Mouse (Mus musculus) liver, postnatal 0 days (tissue): Measurements from ENCODE around the gene Hsd17b12. TPM values are rescaled to one million over a fixed set of nuclear protein-coding genes. Genes with fewer than 3 reads are reported as not detected.

Experiments used
- ATAC-seq: fragments of 200-750 bp; cut with Nextera tagmentation; 2 replicates; pipeline ENCODE4 v1.8.0; 2017; ENCODE audit warnings: mild to moderate bottlenecking, moderate library complexity
- DNase-seq: peaks from one replicate; pipeline ENCODE4 v3.0.0-alpha.2; 2016
- H3K27ac ChIP-seq: fragments of 300-500 bp; sonication (generic); 2 replicates; pipeline ENCODE4 v1.5.1; 2014; ENCODE audit warnings: antibody characterized with exemption, moderate library complexity, mild to moderate bottlenecking, low read depth
- H3K27me3 ChIP-seq: fragments of 300-500 bp; sonication (generic); 2 replicates; pipeline ENCODE4 v1.6.1; 2014; ENCODE audit warnings: low read length, control low read depth, mixed read lengths; ENCODE audit not compliant: insufficient read depth
- H3K36me3 ChIP-seq: fragments of 300-500 bp; sonication (generic); replicated peaks from 2 replicates; pipeline ENCODE4 v1.6.1; 2014; ENCODE audit warnings: mild to moderate bottlenecking, control low read depth, low read length, moderate library complexity, mixed read lengths; ENCODE audit not compliant: insufficient read depth
- H3K4me1 ChIP-seq: fragments of 300-500 bp; sonication (generic); 2 replicates; pipeline ENCODE4 v1.6.1; 2014; ENCODE audit warnings: antibody characterized with exemption, mild to moderate bottlenecking, control low read depth; ENCODE audit not compliant: insufficient read depth
- H3K4me2 ChIP-seq: fragments of 300-500 bp; sonication (generic); 2 replicates; pipeline ENCODE4 v1.6.1; 2014; ENCODE audit warnings: low read depth, mild to moderate bottlenecking, low read length, moderate library complexity, mixed read lengths
- H3K4me3 ChIP-seq: fragments of 300-500 bp; sonication (generic); 2 replicates; pipeline ENCODE4 v1.5.1; 2014; ENCODE audit warnings: low read depth, low read length
- H3K9ac ChIP-seq: fragments of 300-500 bp; sonication (generic); replicated peaks from 2 replicates; pipeline ENCODE4 v1.6.1; 2014; ENCODE audit warnings: mild to moderate bottlenecking, moderate library complexity
- H3K9me3 ChIP-seq: fragments of 300-500 bp; sonication (generic); 2 replicates; pipeline ENCODE4 v1.6.1; 2016; ENCODE audit warnings: mild to moderate bottlenecking, control low read depth, low read length, mixed read lengths
- CTCF ChIP-seq: sonication (generic); IDR thresholded peaks from 2 replicates; pipeline ENCODE4 v1.5.1; 2016; ENCODE audit warnings: antibody characterized with exemption, low read depth
- EP300 ChIP-seq: IDR thresholded peaks from 2 replicates; pipeline ENCODE4 v1.6.1; 2016; ENCODE audit warnings: antibody characterized with exemption, low read depth, mild to moderate bottlenecking
- WGBS: fragments of 180-500 bp; shearing (Covaris S2); extraction: QIAGEN DNeasy Blood & Tissue Kit; methylation state at CpG from one replicate; pipeline ENCODE4 v1.1.7; 2014; ENCODE audit not compliant: insufficient replicate concordance; 5-methylcytosine and 5-hydroxymethylcytosine counted together
- polyA plus RNA-seq: library from polyadenylated mRNA; unstranded; fragments of >200 nt; fragmentation: Nextera tagmentation; extraction: Ambion mirVana; gene quantifications from 2 replicates; pipeline ENCODE4 v1.2.1, GENCODE M21; 2015

The Hsd17b12 gene
- polyA plus RNA-seq, 1 experiment from 2014 or later = 70.1 TPM

DNA sequence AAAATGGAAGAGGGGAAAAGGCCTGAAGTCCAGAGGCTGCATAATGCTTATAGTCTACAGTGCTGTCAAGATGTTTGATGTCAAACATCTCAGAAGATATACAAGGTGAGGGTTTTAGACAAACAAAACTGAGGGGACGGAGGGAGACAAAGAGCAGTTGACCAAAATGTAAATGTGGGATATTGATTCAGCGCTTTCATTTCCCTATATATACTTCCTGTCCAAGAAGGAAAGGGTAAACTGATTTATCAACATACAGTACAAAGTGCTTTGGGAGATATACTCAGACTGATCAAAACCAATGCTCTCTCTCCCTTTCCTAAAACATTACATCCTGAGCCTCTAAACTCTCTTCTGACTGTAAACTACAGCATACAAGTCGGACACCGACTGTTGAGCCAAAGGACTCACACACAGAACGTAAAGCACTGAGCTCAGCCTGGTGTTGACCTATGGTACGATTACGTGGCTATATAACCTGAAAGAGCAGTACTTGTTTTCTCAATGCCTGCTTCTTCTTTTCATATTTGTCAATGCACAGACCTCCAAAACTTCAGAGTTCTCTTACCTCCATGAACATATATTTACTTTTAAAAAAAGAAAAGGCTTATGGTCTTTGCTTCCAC lies 13.1 kb downstream of the Hsd17b12 start:
- peak overlapping the region; percentile 47 for H3K4me2 ChIP-seq
- peak; percentile 78 for ATAC-seq

GRCm38 (mm10) chr2:94141293-94141692 lies 16.5 kb downstream of the Hsd17b12 start:
- WGBS = 55% methylated on average over 3 of the region's 3 CpGs
- H3K27ac ChIP-seq = no peak overlapping the region
- no peak for DNase-seq
- no peaks in the 10 kb centered on the region for H3K27me3 ChIP-seq
- TF ChIP-seq EP300 (no peak), CTCF (no peak)
- no peaks in the 10 kb centered on the region for H3K4me1 ChIP-seq
- H3K4me2 ChIP-seq = no peak overlapping the region
- no peak overlapping the region for H3K9ac ChIP-seq
- no peaks in the 10 kb centered on the region for H3K9me3 ChIP-seq
- ATAC-seq = no peak
- H3K4me3 ChIP-seq = no peak overlapping the region
- H3K36me3 ChIP-seq = no peaks in the 10 kb centered on the region

More for the DNA sequence above, 13.1 kb downstream of the Hsd17b12 start:
- Histone ChIP-seq H3K36me3 (no peaks in the 10 kb centered on the region), H3K9me3 (no peaks in the 10 kb centered on the region), H3K4me3 (no peak overlapping the region), H3K4me1 (peaks cover 3% of the 10 kb centered on the region; the same call in 1 of the 2 replicates), H3K9ac (no peak overlapping the region), H3K27ac (peak overlapping the region; percentile 90), H3K27me3 (no peaks in the 10 kb centered on the region)
- 52% methylated on average over 7 of the region's 7 CpGs for WGBS
- no peak for DNase-seq
- TF ChIP-seq EP300 (no peak), CTCF (no peak)

DNA sequence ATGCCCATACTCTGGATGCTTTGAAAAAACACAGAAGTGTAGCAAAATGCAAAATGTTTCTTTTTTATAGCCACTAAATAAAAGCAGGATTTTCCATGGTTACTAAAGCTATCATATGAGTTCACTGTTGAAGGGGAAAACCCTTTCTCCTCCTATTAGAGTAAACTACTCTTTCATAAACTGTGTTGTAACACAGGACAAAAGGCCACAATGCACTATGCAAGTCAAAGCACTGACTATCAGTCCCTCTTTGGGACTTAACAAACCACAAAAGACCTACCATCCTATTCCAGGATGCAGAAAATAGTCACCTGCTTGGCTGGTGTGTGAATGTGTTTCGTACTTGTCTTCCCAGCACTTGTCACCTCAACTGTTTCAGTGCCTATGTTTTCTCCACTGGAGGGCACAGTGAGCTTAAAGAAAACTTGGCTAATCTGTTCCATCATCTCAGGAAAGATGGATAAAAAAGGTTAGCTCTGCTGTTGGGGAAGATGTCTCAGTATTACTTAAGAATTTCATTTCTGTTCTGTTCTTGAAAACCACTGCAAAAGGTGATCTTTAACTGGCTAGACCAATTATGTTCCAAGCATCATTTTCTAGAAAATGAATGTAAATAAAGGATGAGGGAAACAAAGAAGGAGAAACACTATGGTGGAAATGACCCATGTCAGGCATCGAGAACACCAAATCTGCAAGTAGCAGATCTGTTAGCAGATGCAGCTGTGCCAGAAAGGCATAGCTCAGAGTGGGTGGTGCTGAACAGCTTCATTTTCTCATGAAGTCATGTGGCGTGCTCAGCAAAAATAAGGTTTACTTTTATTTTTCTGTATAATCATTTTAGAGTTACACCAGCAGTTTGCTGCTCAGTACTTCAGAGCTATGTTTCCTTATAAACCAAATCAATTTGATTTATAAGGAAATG lies 19.0 kb downstream of the Hsd17b12 start:
- whole genome bisulfite sequencing = 69% methylated on average over 3 of the region's 3 CpGs
- Histone ChIP-seq H3K4me1 (no peaks in the 10 kb centered on the region), H3K36me3 (no peaks in the 10 kb centered on the region), H3K27me3 (no peaks in the 10 kb centered on the region), H3K9ac (no peak overlapping the region), H3K27ac (no peak overlapping the region), H3K4me3 (no peak overlapping the region), H3K4me2 (no peak overlapping the region), H3K9me3 (no peaks in the 10 kb centered on the region)
- peak; percentile 50 for TF ChIP-seq CTCF
- no peak for TF ChIP-seq EP300
- DNase-seq = no peak
- ATAC-seq = peak; percentile 91

DNA sequence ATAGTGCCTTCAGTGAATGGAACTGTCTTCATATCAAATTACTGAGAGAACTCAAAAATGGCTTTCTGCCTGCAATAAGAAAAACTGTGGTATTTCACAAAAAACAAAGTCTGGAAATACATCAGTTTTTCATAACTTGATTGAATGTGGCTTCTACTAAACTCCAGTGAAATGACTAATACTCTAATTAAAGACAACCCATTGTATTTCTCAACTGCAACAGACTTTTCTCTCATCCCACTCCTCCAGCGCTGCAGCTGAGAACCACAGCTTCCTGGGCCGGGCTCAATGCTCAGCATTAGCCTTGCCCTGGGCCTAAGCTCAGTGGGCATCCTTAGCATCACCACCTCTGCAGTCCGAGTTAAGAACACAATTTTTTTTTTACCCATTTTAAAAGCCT lies 20.9 kb downstream of the Hsd17b12 start:
- no peak for ATAC-seq
- no peak for DNase-seq
- WGBS = 53% methylated on average over 3 of the region's 3 CpGs
- no peaks in the 10 kb centered on the region for H3K9me3 ChIP-seq
- no peak overlapping the region for H3K27ac ChIP-seq
- H3K27me3 ChIP-seq = no peaks in the 10 kb centered on the region
- no peaks in the 10 kb centered on the region for H3K4me1 ChIP-seq
- H3K4me2 ChIP-seq = no peak overlapping the region
- no peaks in the 10 kb centered on the region for H3K36me3 ChIP-seq
- TF ChIP-seq CTCF (no peak), EP300 (no peak)
- H3K4me3 ChIP-seq = no peak overlapping the region
- H3K9ac ChIP-seq = no peak overlapping the region

DNA sequence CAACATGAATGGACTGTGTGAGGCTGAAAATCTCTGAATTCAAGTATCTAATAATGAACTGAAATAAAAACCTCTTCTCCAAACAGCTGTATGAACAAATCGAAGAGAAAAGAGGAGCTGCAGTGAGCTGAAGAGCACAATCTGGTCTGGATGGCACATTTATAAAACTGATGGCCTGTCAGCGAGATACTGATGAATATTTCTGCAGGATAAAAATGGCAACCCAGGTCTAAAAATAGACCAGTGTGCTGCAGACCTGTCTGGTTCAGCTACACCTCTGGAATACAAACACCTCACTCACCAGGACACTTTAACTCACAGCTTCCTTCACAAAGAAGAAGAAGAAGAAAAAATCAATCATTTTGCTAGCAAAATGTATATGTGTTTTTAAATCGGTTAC lies 29.3 kb downstream of the Hsd17b12 start:
- TF ChIP-seq CTCF = no peak
- TF ChIP-seq EP300 = no peak
- H3K4me2 ChIP-seq = no peak overlapping the region
- DNase-seq (no peak), ATAC-seq (no peak)
- H3K4me1 ChIP-seq = peaks cover 2% of the 10 kb centered on the region; the same call in 1 of the 2 replicates
- H3K27ac ChIP-seq = no peak overlapping the region
- 71% methylated on average over 3 of the region's 3 CpGs for WGBS
- no peak overlapping the region for H3K9ac ChIP-seq
- H3K4me3 ChIP-seq = no peak overlapping the region
- H3K36me3 ChIP-seq = no peaks in the 10 kb centered on the region
- H3K27me3 ChIP-seq = no peaks in the 10 kb centered on the region
- H3K9me3 ChIP-seq = no peaks in the 10 kb centered on the region
